Mouse (Mus musculus) adipose tissue, adult 10 weeks (tissue): ENCODE results near the gene 1520401A03Rik. TPM values are rescaled to one million over a fixed set of nuclear protein-coding genes. Genes with fewer than 3 reads are reported as not detected.

Experiments used
- polyA plus RNA-seq: library from polyadenylated mRNA; stranded (reverse); fragments of 350-450 nt; fragmentation: Illumina TruSeq; extraction: RNeasy Lipid Tissue Mini Kit (QIAGEN cat#74804); gene quantifications from one replicate; pipeline ENCODE4 v1.2.3, GENCODE M21; 2014; ENCODE audit warnings: low read depth, low replicate concordance

1520401A03Rik gene
- 0.30 TPM for polyA plus RNA-seq

DNA sequence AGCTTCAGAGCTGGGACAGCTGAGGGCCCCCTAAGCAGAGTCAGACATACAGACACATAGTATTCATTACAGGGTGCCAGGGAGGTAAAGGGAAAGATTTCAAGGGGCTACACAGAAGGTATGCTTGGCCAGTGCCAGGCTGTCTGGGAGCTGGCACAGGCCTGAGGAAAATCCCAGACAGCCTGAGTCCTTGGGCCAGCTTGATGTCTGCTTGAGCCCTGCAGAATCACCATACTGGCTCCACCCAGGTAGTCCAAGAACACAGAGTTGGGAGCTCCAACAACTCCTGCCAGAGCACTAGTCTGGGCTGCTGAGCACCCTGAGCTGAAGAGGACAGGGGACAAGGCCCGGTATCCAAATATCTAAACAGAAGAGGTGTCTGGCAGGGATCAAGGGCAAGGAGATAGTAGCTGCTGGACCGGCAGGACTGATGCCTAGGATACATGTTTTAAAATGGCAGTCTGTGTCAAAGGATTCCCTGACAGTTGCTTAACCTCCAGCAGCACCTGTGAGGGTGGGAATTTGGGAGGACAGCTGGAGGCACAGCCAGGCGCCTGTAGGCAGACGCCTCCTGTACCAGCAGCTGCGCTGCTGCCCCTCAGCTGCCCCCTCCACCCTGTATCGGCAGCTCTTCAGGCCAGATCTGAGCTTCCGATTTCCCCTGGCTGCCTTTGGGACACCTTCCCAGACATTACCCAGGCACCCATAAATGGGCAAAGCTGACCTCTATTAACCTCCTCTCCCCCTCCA lies at the start of gene 1520401A03Rik:
Gene 1520401A03Rik, minus strand, starts transcription at position 408 of the 750 bp plus-strand sequence.

DNA sequence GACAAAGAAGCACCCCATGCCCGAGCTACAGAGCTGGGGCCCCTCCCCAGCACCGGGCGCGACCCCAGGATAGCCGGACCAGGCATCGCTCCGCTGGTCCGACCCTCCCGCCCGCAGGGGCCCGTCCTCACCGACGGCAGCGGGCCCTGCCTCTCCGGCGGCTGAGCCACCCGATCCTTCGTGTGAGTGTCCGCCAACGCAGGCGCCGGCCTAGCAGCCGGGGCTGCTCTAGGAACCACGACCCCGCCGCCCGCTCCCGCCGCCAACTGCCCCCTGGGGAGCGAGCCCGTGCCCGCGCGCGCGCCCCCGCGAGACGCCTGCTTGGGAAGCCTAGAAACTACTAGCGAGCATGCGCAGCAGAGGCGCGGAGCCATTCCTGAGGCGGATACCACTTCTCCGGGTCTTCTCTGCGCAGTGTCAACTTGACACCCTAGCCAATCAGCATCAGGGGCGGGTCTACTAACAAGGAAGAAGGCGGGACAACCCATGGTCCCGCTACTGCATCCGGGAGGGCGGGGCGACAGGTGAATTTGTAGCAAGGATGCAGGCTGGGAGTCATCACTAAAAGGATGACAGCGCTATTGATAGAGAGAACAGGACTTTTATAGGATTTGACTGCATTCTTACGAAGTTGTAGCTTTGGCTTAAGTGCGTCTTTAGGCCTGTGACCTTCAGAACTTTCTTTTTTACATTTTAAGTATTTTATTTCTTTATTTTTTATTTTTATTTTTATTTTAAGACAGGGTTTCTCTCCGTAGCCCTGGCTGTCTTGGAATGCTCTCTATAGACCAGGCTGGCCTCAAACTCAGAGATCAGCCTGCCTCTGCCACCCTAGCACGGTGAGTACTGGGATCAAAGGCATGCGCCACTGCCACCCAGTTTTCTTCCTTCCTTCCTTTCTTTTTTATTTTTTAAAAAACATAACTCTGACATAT lies 49.0 kb upstream of the 1520401A03Rik start, which contains the start of gene Flywch1:
Gene Flywch1, minus strand, starts transcription at position 319 of the 935 bp plus-strand sequence.

DNA sequence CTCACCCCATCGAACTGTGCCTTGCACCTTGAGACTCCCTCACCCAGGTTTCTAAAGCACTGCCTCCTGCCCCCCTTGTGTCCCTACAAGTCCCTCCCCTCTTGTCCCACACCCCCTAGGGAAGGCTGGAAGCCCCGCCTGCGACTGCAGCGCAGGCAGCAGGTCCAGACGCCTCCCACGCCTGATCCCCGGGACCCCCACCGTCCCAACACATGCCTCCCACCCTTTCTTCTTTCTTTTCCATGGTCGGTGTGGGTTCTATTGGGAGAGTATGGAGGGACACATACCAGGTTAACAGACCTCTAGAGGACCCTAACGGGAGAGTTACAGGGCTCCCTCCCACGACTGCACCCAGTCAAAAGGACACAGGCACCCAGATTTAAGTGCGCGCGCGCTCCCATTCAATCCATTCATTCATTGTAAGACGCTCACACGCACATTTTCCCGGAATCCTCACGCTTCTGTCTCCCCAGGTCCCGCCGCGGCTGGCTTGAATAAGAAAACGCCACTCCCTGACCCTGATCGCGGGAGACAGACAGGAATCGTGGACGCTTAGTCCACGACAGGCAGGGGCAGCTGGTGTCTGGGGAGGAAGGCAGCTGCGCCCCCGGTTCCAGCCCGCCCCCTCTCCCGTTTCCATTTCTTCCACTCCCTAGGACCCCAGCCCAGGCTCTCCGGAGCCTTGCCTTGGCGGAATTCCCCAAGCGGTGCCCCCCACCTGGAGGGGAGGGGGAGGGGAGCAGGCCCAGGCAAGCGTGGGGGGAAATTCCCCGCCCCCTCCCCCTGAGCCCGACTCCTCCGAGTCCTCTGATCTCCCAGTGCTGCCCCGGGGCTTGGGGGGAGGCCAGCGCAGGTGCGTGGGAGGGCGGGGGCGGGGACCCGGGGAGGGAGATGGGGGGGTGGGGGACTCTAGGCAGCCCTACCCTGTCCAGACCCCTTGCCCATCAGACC lies 23.0 kb upstream of the 1520401A03Rik start, which contains the start of gene Kremen2:
Gene Kremen2, minus strand, starts transcription at position 533 of the 951 bp plus-strand sequence.

DNA sequence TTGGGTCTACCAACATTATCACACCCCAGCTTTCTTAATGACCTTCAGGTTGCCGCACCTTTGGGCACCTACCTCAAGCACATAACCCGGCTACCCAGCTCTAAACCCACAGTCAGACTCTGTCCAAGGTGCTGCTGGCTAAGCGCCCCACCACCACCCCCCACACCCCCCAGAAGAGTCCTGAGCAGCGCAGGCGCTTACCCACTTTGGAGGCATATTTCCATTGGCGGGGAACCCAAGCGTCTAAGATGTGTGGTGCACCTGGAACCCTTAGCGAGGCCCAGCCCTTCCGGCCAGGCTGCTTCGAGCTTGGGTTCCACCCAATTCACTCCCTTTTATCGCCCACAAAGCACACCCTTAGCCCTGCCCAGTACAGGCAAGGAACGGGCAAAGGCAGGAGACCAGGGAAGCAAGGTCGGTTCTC lies 18.0 kb upstream of the 1520401A03Rik start, which contains the start of gene Paqr4:
Gene Paqr4, minus strand, starts transcription at position 270 of the 424 bp plus-strand sequence.

DNA sequence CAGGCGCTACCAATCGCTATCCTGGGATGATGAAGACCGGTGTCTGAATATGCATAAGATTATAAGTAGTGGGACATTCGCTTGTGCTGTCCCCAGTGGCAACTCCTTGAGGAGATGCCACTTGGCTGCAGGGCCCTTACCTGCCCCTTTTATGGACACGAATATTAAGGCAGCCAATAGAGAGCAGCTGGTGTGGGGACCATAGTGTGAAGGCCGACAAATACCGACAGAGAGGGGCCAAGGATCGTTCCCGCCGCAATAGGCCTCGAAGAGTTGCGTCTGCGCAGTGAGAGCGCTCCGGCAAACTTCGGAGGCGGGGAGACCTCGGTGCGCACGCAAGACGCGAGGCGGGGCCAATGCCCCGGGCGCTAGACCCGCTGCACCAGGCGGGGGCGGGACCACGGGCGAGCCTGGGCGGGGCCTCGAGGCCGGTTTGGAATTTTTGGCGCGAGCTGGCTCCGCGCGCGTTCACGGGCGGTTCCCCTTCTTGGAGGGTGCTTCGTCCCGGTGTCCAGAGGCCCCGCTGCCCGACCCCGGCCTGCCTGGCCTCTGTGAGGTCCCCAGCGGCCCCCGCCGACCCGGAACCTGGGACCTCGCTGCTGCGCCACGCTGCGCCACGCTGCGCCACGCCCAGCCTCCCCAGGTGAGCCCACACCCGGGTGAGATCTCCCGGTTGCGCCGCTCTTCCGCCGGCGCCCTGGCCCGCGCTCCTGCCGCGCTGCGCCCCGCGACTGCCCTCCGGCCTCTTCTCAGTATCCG lies 3.6 kb upstream of the 1520401A03Rik start, which contains the start of gene Pkmyt1:
Gene Pkmyt1, plus strand, starts transcription at position 338 of the 759 bp plus-strand sequence.

DNA sequence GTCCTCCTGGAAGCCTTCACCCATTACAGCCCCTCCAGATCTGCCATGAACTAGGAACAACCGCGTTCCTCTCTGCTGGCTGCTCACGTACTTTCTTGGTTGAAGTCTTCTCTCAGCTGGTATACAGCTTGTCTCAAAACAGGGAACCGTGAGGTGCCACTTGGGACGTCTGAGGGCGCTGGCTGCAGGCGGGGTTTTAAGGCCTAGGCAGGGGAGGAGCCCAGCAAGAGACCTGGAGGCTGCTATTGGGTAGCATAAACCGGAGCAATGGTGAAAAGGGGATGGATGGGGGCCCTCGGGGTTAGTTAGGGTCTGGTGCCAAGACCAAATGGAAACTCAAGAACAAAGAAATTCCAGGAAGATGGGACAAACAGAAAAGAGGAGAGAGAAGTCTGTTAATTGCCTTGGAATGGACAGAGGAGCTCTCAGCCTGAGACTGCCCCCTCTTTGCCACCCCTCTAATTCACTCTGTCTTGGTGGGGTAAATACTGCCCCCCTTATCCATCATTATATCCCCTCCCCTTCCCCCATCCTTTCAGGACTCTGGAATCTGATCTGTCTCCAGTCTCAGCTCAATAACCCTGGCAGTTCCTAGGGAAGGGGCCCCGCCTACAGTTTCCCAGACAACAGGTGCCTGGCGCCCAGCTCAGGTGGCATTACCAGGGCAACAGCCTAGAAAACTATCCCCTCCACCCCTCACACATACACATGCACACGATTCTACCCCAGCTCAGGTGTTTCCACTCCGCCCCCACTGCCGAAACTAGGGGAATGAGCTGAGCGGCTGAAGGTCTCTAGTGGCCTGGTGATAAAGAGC lies 38.5 kb downstream of the 1520401A03Rik start, which contains the start of gene Cldn9:
Gene Cldn9, minus strand, starts transcription at position 171 of the 817 bp plus-strand sequence.

DNA sequence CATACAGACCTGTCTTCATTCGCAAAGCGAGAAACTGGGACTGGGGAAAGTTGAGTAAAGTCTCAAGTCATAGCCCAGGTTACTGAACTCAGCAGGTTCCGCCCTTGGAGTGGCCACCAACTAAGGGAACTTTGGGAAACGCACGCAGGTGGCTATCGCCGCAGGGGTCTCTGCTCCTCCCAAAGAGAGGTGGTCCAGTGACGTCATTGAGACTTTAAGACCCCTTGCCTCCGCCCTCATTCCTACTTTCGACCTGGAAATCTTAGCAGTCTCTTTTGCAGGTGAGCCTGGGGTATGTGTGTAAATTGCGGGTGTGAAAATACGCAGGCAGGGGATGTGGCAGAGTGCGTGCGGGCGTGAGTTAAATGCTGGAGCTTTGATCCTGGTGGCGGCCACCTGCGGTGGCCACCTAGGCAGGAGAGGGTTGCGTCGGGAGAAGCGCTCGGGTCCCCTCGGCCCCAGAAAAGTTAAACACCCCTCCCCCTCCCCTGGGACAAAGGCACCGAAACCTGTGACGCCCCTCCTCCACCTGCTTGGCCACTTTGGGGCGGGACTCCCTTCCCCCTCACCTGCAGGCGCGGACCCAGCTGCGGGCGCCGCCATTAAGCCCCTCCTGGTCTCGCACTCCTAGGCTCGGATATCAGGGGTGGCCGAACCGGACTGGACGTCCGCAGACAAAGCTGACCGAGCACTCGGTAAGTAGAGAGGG lies 43.3 kb downstream of the 1520401A03Rik start, which contains the start of gene Cldn6:
Gene Cldn6, plus strand, starts transcription at position 123 of the 709 bp plus-strand sequence.

DNA sequence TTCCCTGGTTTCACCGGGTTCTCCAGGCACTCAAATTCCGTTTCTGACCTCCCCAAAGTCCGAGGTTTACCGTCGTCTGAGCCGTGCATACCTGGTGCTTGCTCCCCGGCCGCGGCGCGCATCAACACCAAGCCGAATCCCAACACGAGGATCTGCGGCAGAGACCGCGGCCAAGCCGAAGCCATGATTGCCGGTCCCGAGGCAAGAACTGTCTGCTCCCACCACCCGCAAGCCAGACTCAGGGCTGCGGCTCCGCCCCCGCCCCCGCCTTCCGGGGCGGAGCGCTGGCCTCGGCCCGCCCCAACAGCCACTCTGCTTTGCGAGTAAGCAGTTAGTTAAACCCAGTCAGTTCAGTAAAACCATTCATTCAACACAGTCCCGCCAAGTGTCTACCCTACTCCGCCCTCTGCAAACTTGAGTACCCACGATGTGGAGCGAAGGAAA lies 45.3 kb downstream of the 1520401A03Rik start, which contains the start of gene Tnfrsf12a:
Gene Tnfrsf12a, minus strand, starts transcription at position 233 of the 444 bp plus-strand sequence.

DNA sequence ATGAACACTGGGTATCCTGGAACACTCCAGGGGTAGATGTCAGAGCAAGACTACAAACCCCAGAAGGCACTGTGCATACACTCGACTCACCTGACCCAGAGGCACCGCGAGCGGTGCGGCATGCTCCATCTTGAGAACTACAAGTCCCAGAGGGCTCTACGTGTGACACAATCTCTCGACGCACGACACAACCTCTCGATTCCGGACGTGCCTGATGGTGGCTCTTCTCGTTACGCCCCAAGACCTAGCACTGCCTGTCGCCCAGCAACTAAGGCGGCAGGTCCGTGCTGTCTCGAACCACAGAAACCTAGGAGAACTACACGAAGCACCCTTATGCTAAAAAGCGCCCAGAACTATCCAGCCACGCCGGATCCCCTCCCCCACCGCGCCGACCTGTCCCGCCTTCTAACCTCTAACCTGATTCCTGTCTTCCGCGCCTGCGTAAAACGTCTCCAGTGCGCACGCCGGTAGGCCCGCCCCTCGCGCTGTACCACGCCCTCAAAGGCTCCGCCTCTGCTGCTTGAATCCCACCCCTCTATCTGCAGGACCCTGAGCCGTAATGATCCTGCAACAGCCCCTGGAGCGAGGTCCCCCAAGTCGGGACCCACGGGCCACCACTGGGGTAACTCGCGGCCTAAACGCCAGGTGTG lies 49.0 kb downstream of the 1520401A03Rik start, which contains the start of the genes Hcfc1r1 and Thoc6:
Gene Hcfc1r1, plus strand, starts transcription at position 173 of the 650 bp plus-strand sequence.
Gene Thoc6, minus strand, starts transcription at position 459 of the 650 bp plus-strand sequence.

DNA sequence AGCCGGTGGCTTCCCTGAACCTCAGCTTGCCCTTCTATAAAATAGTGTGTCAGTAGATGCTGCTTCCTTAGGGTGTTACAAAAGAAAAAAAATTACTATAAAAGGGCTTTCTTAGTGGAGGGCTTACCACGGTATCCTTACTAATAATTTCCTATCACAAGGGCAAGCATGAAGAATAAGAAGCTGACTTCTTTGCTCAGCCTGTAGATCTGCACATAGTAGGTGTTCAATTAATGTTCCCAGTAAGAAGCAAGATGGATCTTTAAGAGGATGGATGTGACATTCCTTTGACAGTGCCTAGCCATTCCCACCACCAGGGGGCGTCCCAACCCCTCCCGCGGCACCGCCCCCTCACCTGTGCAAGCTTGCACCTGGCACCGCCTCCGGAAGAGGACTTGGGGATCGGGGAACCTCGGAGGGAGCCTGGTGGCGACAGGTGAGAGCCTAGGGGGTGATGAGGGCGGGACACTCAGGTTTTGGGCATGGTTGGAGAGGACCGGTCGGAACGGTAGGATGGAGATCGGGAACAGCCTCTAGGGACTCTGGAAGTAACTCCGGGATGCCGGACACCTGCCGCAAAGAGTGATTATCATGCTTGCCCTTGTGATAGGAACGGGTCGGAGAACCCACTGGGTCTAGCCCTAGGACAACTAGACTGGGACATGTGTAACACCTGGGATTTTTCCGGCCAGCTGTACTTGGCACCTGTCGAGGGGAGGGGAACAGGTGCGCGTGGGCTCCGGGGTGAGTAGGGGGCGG lies 62.3 kb downstream of the 1520401A03Rik start, which contains the start of gene Bicdl2:
Gene Bicdl2, plus strand, starts transcription at position 390 of the 759 bp plus-strand sequence.

Other genes with a start within 250 kb of the 1520401A03Rik start
- not detected for gene Vmn2r117, start 243.1 kb downstream of the 1520401A03Rik start, polyA plus RNA-seq
- 9.9 TPM for gene Zfp213, start 158.5 kb downstream of the 1520401A03Rik start, polyA plus RNA-seq
- gene Zfp13, start 123.3 kb downstream of the 1520401A03Rik start, polyA plus RNA-seq, result 23.0 TPM
- 0.16 TPM for gene Zscan10, start 121.9 kb downstream of the 1520401A03Rik start, polyA plus RNA-seq
- gene Mmp25, start 77.5 kb downstream of the 1520401A03Rik start, polyA plus RNA-seq, result 0.25 TPM
- gene Bicdl2, start 62.3 kb downstream of the 1520401A03Rik start, polyA plus RNA-seq, result 2.7 TPM
- 226 TPM for gene Hcfc1r1, start 49.2 kb downstream of the 1520401A03Rik start, polyA plus RNA-seq
- 10.9 TPM for gene Thoc6, start 48.9 kb downstream of the 1520401A03Rik start, polyA plus RNA-seq
- gene Tnfrsf12a, start 45.3 kb downstream of the 1520401A03Rik start, polyA plus RNA-seq, result 25.6 TPM
- gene Cldn6, start 43.5 kb downstream of the 1520401A03Rik start, polyA plus RNA-seq, result 1.0 TPM
- 1.2 TPM for gene Cldn9, start 38.8 kb downstream of the 1520401A03Rik start, polyA plus RNA-seq
- gene Pkmyt1, start 3.6 kb upstream of the 1520401A03Rik start, polyA plus RNA-seq, result 8.8 TPM
- 19.4 TPM for gene Paqr4, start 18.1 kb upstream of the 1520401A03Rik start, polyA plus RNA-seq
- gene Kremen2, start 23.1 kb upstream of the 1520401A03Rik start, polyA plus RNA-seq, result 0.24 TPM
- gene Flywch1, start 48.8 kb upstream of the 1520401A03Rik start, polyA plus RNA-seq, result 65.6 TPM
- 16.1 TPM for gene Flywch2, start 63.3 kb upstream of the 1520401A03Rik start, polyA plus RNA-seq
- 339 TPM for gene Srrm2, start 67.7 kb upstream of the 1520401A03Rik start, polyA plus RNA-seq
- 387 TPM for gene Elob, start 106.4 kb upstream of the 1520401A03Rik start, polyA plus RNA-seq
- gene Prss33, start 113.3 kb upstream of the 1520401A03Rik start, polyA plus RNA-seq, result 1.4 TPM
- not detected for gene Prss32, start 121.1 kb upstream of the 1520401A03Rik start, polyA plus RNA-seq
- 0.55 TPM for gene Prss41, start 121.4 kb upstream of the 1520401A03Rik start, polyA plus RNA-seq
- gene Prss21, start 145.3 kb upstream of the 1520401A03Rik start, polyA plus RNA-seq, result 1.1 TPM
- not detected for gene Dcpp1, start 158.1 kb upstream of the 1520401A03Rik start, polyA plus RNA-seq
- not detected for gene Dcpp2, start 158.1 kb upstream of the 1520401A03Rik start, polyA plus RNA-seq
- gene Dcpp3, start 194.7 kb upstream of the 1520401A03Rik start, polyA plus RNA-seq, result not detected
- gene Sbp, start 218.9 kb upstream of the 1520401A03Rik start, polyA plus RNA-seq, result not detected
- gene Sbpl, start 232.5 kb upstream of the 1520401A03Rik start, polyA plus RNA-seq, result not detected